Mouse (Mus musculus) embryo, embryonic 10.5 days (tissue): ENCODE measurements at regions not wholly inside any gene's neighbourhood (a gene's known extent, or its start where the extent isn't known, plus 50 kb on each side); places are given as distances from the start of the nearest gene placed in this dataset.

Experiments
- DNase-seq: peaks from one replicate; pipeline ENCODE4 v3.0.0-alpha.2; 2015; ENCODE audit warnings: low spot score

GRCm38 (mm10) chr6:135610504-135611096 is 248.3 kb downstream of the Emp1 start:
- DNase-seq = no peak

- DNase-seq = no peak
Measured at GRCm38 (mm10) chr6:135627928-135628327, 265.6 kb downstream of the Emp1 start.

- DNase-seq = no peak
Measured at GRCm38 (mm10) chr6:135629236-135629635, 266.9 kb downstream of the Emp1 start.

- DNase-seq = no peak
Measured at GRCm38 (mm10) chr6:135632671-135633070, 270.3 kb downstream of the Emp1 start.

- DNase-seq = no peak
Measured at GRCm38 (mm10) chr6:135636648-135637047, 274.3 kb downstream of the Emp1 start.

- no peak for DNase-seq
Measured at GRCm38 (mm10) chr6:135642711-135643110, 280.4 kb downstream of the Emp1 start.

GRCm38 (mm10) chr6:135646177-135646576 is 283.8 kb downstream of the Emp1 start:
- DNase-seq = no peak

- no peak for DNase-seq
Measured at GRCm38 (mm10) chr6:135653002-135653401, 290.7 kb downstream of the Emp1 start.

- DNase-seq = no peak
Measured at GRCm38 (mm10) chr6:135662386-135662785, 300.0 kb downstream of the Emp1 start.

- DNase-seq = no peak
Measured at GRCm38 (mm10) chr6:135662801-135663537, 300.6 kb downstream of the Emp1 start.
